Mouse (Mus musculus) layer of hippocampus, adult 2 months (tissue): ENCODE results near the gene Gbp5. TPM values are rescaled to one million over a fixed set of nuclear protein-coding genes. Genes with fewer than 3 reads are reported as not detected.
A peak's percentile ranks its signal among the peaks of the same experiment; 100 is the strongest.
"Not testable (repeated sequence)": the region's sequence is repeated elsewhere in the genome, so short reads cannot be mapped to it uniquely, and the experiment has no call there.

Source experiments
- DNase-seq, 2 experiments: peaks; one replicate each; pipeline ENCODE4 v3.0.0; 2022; ENCODE audit warnings: low spot score in 2 of 2
- H3K27ac ChIP-seq: fragments of 200-600 bp; 2 replicates; pipeline ENCODE4 v1.8.1; 2022
- H3K4me3 ChIP-seq: fragments of 200-600 bp; 2 replicates; pipeline ENCODE4 v1.8.1; 2022; ENCODE audit warnings: mild to moderate bottlenecking
- CTCF ChIP-seq: fragments of 200-600 bp; conservative IDR thresholded peaks from 2 replicates; pipeline ENCODE4 v1.8.1; 2022; ENCODE audit warnings: antibody characterized with exemption, mild to moderate bottlenecking, moderate library complexity
- total RNA-seq, 2 experiments: library from RNA; stranded (reverse); gene quantifications; 2 replicates each; pipeline ENCODE4 v1.2.3; 2021

The Gbp5 gene
- total RNA-seq, 2 experiments from 2014 or later: 1.5 to 1.8 TPM

DNA sequence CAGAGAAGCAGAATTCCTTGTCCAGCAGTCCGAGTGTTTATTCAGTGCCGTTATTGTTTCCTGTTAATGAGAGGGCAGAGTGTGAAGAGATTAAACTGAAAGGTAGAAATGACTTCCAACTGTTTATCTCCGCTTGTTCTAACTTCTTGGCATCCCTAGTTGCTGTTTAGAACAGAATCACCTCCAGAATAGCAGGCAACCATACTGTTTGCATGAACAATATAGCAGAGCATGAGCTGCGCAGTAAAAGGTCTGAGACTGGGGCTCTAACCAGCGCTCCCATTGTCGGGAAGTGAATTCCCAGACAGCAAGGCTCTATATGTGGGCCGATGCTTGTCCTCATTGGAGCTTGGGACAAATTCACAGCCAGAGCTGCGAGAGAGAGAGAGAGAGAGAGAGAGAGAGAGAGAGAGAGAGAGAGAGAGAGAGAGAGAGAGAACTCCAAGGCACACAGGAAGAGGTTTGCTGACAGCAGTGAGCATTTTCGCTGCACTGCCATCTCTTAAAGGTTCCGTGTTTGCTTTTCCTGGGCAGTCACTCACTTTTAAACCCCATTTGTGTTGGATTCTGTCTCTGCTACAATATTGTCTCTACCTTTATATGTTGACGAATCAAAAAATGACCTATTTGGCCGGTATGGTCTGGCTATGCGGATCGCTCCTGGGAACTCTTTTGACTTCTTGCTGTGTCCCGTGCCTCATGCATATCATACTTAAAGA is 3.5 kb downstream of the Gbp5 start:
- peak overlapping the region; percentile 53 for H3K4me3 ChIP-seq
- H3K27ac ChIP-seq: peak overlapping the region; percentile 61
- TF ChIP-seq CTCF: no peak
- DNase-seq: no peak

DNA sequence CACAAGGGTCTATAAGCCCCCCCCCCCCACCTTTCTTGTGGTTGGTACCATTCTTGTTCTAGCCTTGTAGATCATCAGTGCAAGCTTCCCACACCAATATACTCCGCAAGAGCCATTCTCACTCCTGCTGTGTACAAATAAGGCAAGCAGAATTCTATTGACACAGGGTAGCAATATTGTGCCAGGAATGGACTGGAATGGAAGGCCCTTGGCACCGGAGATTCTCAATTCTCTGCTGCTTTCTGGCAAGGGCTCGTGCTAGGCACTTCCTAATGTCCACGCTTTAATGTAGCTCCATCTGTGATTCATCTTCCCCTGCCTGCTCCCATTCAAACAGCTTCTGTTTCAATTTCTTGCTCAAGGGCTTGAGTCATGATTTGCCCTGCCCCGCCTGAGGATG is 5.2 kb downstream of the Gbp5 start:
- H3K4me3 ChIP-seq: no peak overlapping the region
- TF ChIP-seq CTCF: no peak
- no peak overlapping the region for H3K27ac ChIP-seq
- no peak for DNase-seq

DNA sequence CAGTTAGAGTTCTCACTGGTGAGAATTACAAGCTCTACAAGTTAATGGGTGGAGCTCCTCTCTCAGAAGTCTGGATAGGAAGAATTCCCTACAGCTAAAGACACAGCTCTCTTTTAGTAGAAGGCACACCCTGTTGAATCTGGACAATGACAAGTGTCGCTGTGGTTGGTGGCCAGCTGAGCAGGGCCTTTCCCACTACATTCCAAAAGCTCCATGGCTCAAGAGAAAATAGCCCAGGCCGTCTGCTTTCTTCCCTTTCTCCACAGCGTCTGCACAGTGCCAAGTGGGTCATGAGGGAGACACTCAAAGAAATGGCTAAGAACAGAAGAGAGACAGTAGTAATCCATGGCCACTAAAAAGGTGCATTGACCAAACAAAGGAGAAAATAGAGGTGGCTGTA is 34.3 kb downstream of the Gbp5 start:
- H3K4me3 ChIP-seq: no peak overlapping the region
- no peak for TF ChIP-seq CTCF
- no peak for DNase-seq
- H3K27ac ChIP-seq: no peak overlapping the region

DNA sequence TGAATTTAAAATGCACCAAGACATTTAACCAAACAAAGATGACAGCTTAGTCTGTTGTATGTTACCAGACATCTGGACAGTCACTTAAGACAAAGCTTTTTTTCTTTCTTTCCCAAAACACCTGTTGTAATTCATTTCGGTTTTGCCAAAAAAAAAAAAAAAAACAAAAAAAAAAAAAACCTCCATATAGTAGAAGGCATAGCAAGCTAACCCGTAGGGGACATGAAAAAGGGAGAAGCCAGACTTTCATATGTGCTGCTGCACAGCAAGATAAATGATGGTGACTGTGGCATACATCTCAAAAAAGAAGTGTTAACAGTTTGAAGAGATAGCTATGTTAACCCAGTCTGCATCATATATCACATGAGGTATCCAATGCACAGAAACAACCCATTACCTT is 35.8 kb downstream of the Gbp5 start:
- DNase-seq: no peak
- H3K4me3 ChIP-seq: peak overlapping the region; percentile 69
- peak overlapping the region; percentile 76 for H3K27ac ChIP-seq
- TF ChIP-seq CTCF: no peak

DNA sequence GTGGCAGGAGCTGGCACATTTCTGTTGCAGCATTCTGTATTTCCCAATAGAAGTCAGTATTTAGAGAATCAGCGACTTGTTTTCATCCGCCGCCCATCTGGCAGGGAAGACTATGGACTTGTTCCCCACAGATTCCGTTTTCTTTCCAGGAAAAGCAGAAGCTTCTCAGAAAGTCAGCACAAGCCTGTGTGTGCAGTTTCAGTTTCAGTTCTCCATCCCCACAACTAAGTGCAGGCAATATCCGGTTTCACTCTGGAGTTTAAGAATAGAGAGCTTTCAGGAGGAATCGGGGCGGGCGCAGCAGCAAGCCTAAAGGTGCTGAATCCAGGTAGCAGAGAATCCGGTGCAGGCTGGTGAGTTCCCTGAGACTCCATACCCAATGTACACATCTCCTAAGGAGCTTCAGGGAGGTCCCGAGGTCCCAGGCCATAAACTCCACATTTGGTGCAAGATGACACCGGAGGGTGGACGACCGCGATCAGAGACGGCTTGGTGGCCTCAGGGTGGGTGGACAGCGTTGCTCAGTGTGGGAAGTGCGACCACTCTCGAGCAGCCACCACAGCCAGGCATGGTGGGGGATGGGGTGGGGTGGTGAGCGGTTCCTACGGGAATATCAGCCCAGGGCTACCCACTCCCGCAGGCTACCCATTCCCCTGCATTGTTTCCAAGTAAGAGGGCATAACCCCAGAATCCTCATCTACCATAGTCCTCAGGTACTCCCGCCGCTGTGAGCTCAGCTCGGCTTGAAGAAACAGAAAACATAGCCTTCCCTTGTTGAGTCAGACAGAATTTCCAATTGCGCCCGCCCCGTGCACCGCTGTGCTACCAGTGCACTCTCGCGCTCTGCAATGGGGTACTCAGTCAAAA is 36.5 kb downstream of the Gbp5 start, which contains the start of gene Gbp7:
Gbp7 (plus strand) TSS at position 256 of the 867 bp plus-strand sequence.
- peak; percentile 18 to 52 for DNase-seq
- H3K4me3 ChIP-seq: peak within 1 kb of the TSS; percentile 69
- no peak for TF ChIP-seq CTCF
- H3K27ac ChIP-seq: peak within 1 kb of the TSS; percentile 76

DNA sequence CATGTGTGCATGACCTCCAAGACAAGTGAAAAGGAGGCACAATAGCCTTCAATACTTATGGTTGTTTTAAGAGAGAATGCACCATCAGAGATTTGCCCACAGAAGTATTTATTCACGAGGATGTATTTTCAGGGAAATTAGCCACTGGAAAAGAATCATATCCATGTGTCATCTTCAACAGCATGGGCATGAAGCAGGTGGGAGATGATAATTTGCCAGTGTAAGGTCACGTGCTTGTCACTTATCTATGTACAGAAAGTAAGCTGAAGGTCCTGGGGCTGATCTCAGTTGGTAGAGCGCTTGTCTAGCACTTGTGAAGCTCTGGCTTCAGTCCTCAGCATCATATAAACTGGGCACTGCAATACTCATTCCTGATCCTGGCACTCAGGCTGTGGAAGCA is 37.8 kb downstream of the Gbp5 start:
- H3K4me3 ChIP-seq: no peak overlapping the region
- DNase-seq: no peak
- no peak overlapping the region for H3K27ac ChIP-seq
- no peak for TF ChIP-seq CTCF

DNA sequence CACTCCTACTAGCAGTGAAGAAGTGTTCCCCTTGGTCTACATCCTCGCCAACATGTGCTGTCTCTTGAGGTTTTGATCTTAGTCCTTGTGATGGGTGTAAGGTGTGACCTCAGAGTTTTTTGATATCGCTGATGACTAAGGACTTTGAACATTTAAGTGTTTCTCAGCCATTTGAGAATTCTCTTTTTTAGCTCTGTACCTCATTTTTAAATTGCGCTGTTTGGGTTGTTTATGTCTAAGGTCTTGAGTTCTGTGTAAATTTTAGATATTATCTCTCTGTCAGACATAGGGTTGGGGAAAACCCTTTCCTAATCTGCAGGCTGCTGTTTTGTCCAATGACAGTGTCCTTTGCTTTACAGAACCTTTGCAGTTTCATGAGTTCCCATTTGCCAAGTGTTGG is 39.4 kb downstream of the Gbp5 start:
- DNase-seq: no peak
- no peak for TF ChIP-seq CTCF
- H3K4me3 ChIP-seq: no peak overlapping the region

DNA sequence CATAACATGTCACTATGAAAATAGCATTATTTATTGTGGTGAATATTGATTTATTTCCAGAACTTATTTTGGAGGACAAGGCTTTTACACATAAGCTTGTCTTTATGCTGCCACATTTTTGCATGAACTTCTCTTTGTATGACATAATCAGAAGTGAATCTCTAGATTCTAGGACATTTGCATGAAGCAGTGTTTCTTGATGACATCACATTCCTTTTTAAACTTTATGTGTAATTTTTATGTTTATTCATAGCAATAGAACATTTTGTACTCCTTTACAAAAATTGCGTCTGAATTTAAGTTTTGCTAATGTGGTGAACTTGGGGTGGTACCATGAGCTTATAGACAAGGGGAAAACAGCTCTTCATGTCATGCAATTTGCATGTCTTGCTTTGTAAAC is 41.9 kb downstream of the Gbp5 start:
- no peak overlapping the region for H3K27ac ChIP-seq
- DNase-seq: no peak
- no peak overlapping the region for H3K4me3 ChIP-seq
- no peak for TF ChIP-seq CTCF

More for the DNA sequence above, 39.4 kb downstream of the Gbp5 start:
- H3K27ac ChIP-seq: no peak overlapping the region

DNA sequence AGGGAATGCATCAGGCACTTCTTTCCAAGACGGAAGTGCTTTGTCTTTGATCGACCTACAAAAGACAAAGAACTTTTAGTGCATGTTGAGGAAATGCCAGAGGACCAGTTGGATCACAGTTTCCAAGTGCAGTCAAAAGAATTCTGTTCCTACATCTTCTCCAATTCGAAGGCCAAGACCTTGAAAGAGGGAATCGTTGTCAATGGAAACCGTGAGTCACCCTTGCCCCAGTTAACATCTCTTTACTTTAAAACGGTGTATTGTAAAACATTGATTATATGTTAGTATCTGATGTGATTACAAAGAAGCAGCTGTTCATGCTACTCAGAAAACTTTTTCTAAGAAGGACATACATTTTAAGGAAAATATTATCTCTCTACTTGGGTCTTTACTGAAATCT is 47.6 kb downstream of the Gbp5 start:
- TF ChIP-seq CTCF: no peak

DNA sequence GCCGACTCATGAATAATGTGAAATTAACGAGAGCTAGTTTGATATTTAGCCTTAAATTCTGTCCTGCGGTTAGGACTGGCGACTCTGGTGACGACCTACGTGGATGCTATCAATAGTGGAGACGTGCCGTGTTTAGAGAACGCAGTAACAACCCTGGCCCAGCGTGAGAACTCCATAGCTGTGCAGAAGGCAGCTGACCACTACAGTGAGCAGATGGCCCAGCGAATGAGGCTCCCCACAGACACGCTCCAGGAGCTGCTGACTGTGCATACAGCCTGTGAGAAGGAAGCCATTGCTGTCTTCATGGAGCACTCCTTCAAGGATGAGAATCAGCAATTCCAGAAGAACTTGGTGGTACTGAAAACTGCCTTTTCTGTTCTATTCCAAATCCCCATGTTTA is 49.0 kb downstream of the Gbp5 start:
- not testable (repeated sequence) for H3K27ac ChIP-seq, DNase-seq, H3K4me3 ChIP-seq

More for the DNA sequence above, 47.6 kb downstream of the Gbp5 start:
- Histone ChIP-seq H3K4me3 (no peak overlapping the region), H3K27ac (no peak overlapping the region)
- DNase-seq: no peak

DNA sequence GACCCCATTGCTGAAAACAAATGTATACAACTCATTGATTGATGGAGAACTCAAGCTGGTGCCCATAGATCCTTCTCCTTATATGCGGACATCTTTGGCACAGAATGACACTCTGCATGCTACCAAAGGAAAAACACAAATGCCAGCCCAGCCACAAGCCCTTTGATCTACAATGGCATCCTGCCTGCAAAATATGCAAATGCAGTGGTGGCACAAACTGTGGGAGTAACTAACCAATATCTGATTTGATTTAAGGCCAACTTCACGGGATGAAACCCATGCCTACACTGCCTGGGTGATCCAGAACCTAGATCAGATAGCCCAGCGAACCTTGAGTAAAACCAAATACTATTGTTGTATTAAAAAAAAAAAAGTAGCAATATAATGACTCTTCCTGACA is 52.9 kb downstream of the Gbp5 start:
- TF ChIP-seq CTCF: no peak
- no peak for DNase-seq

DNA sequence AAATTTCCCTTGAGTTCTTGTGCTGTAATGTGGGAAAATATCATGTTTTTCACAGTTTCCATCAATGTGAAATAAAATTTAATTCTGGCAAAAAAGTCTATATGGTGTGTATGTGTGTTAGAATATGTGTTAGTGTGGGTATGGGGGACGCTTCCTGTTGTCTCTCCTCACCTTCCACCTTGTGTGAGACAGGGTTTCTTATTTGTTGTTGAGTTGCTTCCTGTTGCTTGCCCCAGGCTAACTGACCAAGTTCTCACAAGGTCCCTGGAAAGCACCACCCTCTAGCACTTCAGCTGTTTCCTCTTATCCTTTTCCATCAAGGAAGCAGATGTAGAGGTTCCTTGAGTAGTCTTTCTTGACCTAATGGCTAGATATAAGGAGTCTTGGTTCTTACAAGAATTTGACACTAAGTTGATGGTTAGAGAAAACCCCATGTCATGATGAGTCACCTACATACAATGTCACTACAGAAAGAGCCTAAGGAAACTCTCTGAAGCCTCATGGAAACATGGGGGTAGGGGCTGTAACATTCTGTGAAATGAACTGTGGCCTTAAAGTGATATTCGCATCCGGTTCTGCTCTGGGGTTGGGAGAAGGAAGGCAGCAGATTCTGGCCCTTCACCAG is 56.4 kb downstream of the Gbp5 start:
- H3K27ac ChIP-seq: no peak overlapping the region
- DNase-seq: no peak

More for the DNA sequence above, 52.9 kb downstream of the Gbp5 start:
- Histone ChIP-seq H3K27ac (no peak overlapping the region), H3K4me3 (no peak overlapping the region)

DNA sequence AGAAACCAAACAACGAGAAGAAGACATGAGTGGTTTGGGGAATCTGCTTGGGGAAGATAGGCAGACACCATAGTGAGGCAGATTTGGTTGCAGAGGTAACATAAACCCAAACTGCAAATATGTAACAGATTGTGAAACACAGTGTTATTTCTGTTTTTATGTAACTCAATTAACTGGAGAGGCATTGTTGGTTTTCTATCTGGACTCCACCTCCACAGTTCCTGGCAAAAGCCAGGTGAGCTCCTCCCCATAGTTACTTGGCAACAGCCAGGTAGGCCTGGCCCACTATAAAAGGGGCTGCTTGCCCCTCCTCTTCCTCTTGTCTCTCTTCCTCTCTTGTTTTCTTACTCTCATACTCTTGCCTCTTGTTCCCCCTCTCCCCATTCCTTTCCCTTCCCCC is 60.8 kb downstream of the Gbp5 start:
- DNase-seq: no peak
- no peak for TF ChIP-seq CTCF
- H3K4me3 ChIP-seq: no peak overlapping the region

More for the DNA sequence above, 56.4 kb downstream of the Gbp5 start:
- H3K4me3 ChIP-seq: no peak overlapping the region
- no peak for TF ChIP-seq CTCF

More for the DNA sequence above, 60.8 kb downstream of the Gbp5 start:
- no peak overlapping the region for H3K27ac ChIP-seq
